Mouse (Mus musculus): Measurements from ENCODE around the gene 1300017J02Rik.
"Not testable (repeated sequence)": the region's sequence is repeated elsewhere in the genome, so short reads cannot be mapped to it uniquely, and the experiment has no call there.

The 1300017J02Rik gene

GRCm38 (mm10) chr9:103304927-103305326 lies at the start of gene 1300017J02Rik, which contains the start of gene Topbp1:
Gene 1300017J02Rik (minus strand): TSS chr9:103305082.
Gene Topbp1 (plus strand): TSS chr9:103305215.
- peak; percentile 85 for DNase-seq (ENCODE audit: low read depth, low spot score)

- not testable (repeated sequence) for DNase-seq (ENCODE audit: low read depth, low spot score)
Observed at GRCm38 (mm10) chr9:103353500-103354260, 48.8 kb upstream of the 1300017J02Rik start.

- no peak for DNase-seq (ENCODE audit: low read depth, low spot score)
Observed at GRCm38 (mm10) chr9:103348791-103349190, 43.9 kb upstream of the 1300017J02Rik start.

- DNase-seq (ENCODE audit: low read depth, low spot score) = no peak
Observed at GRCm38 (mm10) chr9:103347996-103348490, 43.2 kb upstream of the 1300017J02Rik start.

GRCm38 (mm10) chr9:103347045-103347444 lies 42.2 kb upstream of the 1300017J02Rik start:
- no peak for DNase-seq (ENCODE audit: low read depth, low spot score)

- no peak for DNase-seq (ENCODE audit: low read depth, low spot score)
Observed at GRCm38 (mm10) chr9:103336912-103337311, 32.0 kb upstream of the 1300017J02Rik start.

- DNase-seq (ENCODE audit: low read depth, low spot score) = no peak
Observed at GRCm38 (mm10) chr9:103332663-103333062, 27.8 kb upstream of the 1300017J02Rik start.

- peak; percentile 52 for DNase-seq (ENCODE audit: low read depth, low spot score)
Observed at GRCm38 (mm10) chr9:103326449-103326848, 21.6 kb upstream of the 1300017J02Rik start.

GRCm38 (mm10) chr9:103324678-103325077 lies 19.8 kb upstream of the 1300017J02Rik start:
- no peak for DNase-seq (ENCODE audit: low read depth, low spot score)

GRCm38 (mm10) chr9:103309832-103310231 lies 5.0 kb upstream of the 1300017J02Rik start:
- no peak for DNase-seq (ENCODE audit: low read depth, low spot score)

- no peak for DNase-seq (ENCODE audit: low read depth, low spot score)
Observed at GRCm38 (mm10) chr9:103305332-103306041, 605 bp upstream of the 1300017J02Rik start.

- peak; percentile 67 for DNase-seq (ENCODE audit: low read depth, low spot score)
Observed at GRCm38 (mm10) chr9:103302666-103303065, 2.2 kb downstream of the 1300017J02Rik start.

GRCm38 (mm10) chr9:103302239-103302638 lies 2.6 kb downstream of the 1300017J02Rik start:
- no peak for DNase-seq (ENCODE audit: low read depth, low spot score)

- no peak for DNase-seq (ENCODE audit: low read depth, low spot score)
Observed at GRCm38 (mm10) chr9:103301086-103301485, 3.8 kb downstream of the 1300017J02Rik start.

- DNase-seq (ENCODE audit: low read depth, low spot score) = no peak
Observed at GRCm38 (mm10) chr9:103294507-103294906, 10.4 kb downstream of the 1300017J02Rik start.

GRCm38 (mm10) chr9:103288489-103289180 lies 16.2 kb downstream of the 1300017J02Rik start:
- DNase-seq (ENCODE audit: low read depth, low spot score) = no peak

GRCm38 (mm10) chr9:103287840-103288488 lies 16.9 kb downstream of the 1300017J02Rik start:
- DNase-seq (ENCODE audit: low read depth, low spot score) = peak; percentile 84

- DNase-seq (ENCODE audit: low read depth, low spot score) = peak; percentile 31
Observed at GRCm38 (mm10) chr9:103286901-103287422, 17.9 kb downstream of the 1300017J02Rik start.

- no peak for DNase-seq (ENCODE audit: low read depth, low spot score)
Observed at GRCm38 (mm10) chr9:103286396-103286795, 18.5 kb downstream of the 1300017J02Rik start.

GRCm38 (mm10) chr9:103276876-103277275 lies 28.0 kb downstream of the 1300017J02Rik start:
- no peak for DNase-seq (ENCODE audit: low read depth, low spot score)

- DNase-seq (ENCODE audit: low read depth, low spot score) = no peak
Observed at GRCm38 (mm10) chr9:103275676-103276075, 29.2 kb downstream of the 1300017J02Rik start.
